21 mouse cellular contexts compared by ENCODE assay signal in the genomic region with DNA sequence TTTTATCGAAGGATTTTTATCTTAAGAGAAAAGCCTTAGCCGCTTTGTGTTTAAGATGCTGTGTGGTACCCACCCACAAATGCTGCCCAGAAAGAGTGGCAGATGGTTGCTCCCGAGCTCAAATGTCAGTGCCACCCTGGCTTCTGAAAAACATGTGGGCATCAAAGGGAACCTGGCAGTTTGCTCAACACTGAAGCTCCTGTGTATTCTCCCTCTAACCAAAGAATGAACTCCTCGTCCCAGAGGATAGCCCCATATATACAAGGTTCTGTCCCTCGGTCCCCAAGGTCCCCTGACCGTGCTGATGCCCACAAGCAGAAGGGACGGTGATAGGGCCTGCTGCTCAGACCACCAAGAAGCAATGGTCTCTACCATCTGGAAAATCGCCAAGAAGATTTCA.
DNase-seq lines count a peak whose midpoint lies in the region; ATAC-seq lines count a peak whose summit lies in the region.
"Had no signal": no experiment of that assay in that cellular context is flagged by ENCODE, and none has a peak within 500 bp of the region (broad histone marks: within the 10 kb centered on the region; RNA-seq: fewer than 3 reads in every experiment).

No protein-coding gene starts in this region.

- no peaks in the 10 kb centered on the region for H3K9me3 ChIP-seq in forebrain, embryonic 10.5 days
- H3K9me3 ChIP-seq in forebrain, embryonic 13.5 days (replicated peaks), result no peaks in the 10 kb centered on the region
- H3K9me3 ChIP-seq in midbrain, embryonic 13.5 days, result no peaks in the 10 kb centered on the region
- no peaks in the 10 kb centered on the region for H3K9me3 ChIP-seq in kidney, embryonic 15.5 days (replicated peaks)
- H3K9me3 ChIP-seq: forebrain, embryonic 12.5 days; heart, embryonic 12.5 days; neural tube, embryonic 15.5 days had no signal

- peaks cover 40% of the 10 kb centered on the region for H3K4me1 ChIP-seq in forebrain, embryonic 10.5 days
- H3K4me1 ChIP-seq in forebrain, embryonic 13.5 days, result no peaks in the 10 kb centered on the region
- H3K4me1 ChIP-seq in midbrain, embryonic 13.5 days (replicated peaks), result no peaks in the 10 kb centered on the region
- peaks cover 13% of the 10 kb centered on the region for H3K4me1 ChIP-seq in kidney, embryonic 15.5 days
- H3K4me1 ChIP-seq: forebrain, embryonic 12.5 days; neural tube, embryonic 15.5 days had no signal

- no peak for ATAC-seq in forebrain, embryonic 13.5 days
- no peak for ATAC-seq in midbrain, embryonic 13.5 days
- ATAC-seq in kidney, embryonic 15.5 days (replicated peaks; ENCODE audit: low FRiP score), result no peak

- H3K27ac ChIP-seq in forebrain, embryonic 10.5 days, result 0 out of 2 replicates have a peak overlapping the region, but pooled peaks have one; percentile 8
- no peak overlapping the region for H3K27ac ChIP-seq in forebrain, embryonic 13.5 days
- H3K27ac ChIP-seq in midbrain, embryonic 13.5 days, result no peak overlapping the region
- no peak overlapping the region for H3K27ac ChIP-seq in kidney, embryonic 15.5 days
- H3K27ac ChIP-seq: forebrain, embryonic 12.5 days; neural tube, embryonic 15.5 days had no signal

- H3K4me2 ChIP-seq in forebrain, embryonic 13.5 days, result no peak overlapping the region
- H3K4me2 ChIP-seq in midbrain, embryonic 13.5 days (replicated peaks), result no peak overlapping the region
- H3K4me2 ChIP-seq in kidney, embryonic 15.5 days, result no peak overlapping the region
- H3K4me2 ChIP-seq: forebrain, embryonic 12.5 days; heart, embryonic 12.5 days; neural tube, embryonic 15.5 days had no signal

- 80% methylated on average over 8 of the region's 8 CpGs for WGBS in forebrain, embryonic 10.5 days
- 72% methylated on average over 8 of the region's 8 CpGs for WGBS in forebrain, embryonic 13.5 days
- 74% methylated on average over 8 of the region's 8 CpGs for WGBS in midbrain, embryonic 13.5 days
- 83% methylated on average over 8 of the region's 8 CpGs for WGBS in kidney, embryonic 15.5 days

- DNase-seq in forebrain, embryonic 10.5 days (ENCODE audit: extremely low spot score, low spot score), result no peak
- DNase-seq in layer of hippocampus, adult 11-12 months (ENCODE audit: low spot score), result peak; percentile 16
- no peak for DNase-seq in layer of hippocampus, adult 9-10 months (ENCODE audit: low spot score)
- DNase-seq in cerebellum, adult 9-10 months, result peak; percentile 88
- peak; percentile 35 to 40 for DNase-seq in layer of hippocampus, adult 8-10 months (ENCODE audit: low spot score in 2 of 2)
- DNase-seq: adrenal gland, adult 2 months; heart, postnatal 14 days; kidney, adult 11 months; kidney, postnatal 10 days; liver; lung, postnatal 10 days; midbrain, embryonic 14.5 days; right cerebral cortex, postnatal 14 days; spleen, adult 18-20 months; thymus, postnatal 36 days had no signal

- H3K9ac ChIP-seq in forebrain, embryonic 13.5 days, result no peak overlapping the region
- no peak overlapping the region for H3K9ac ChIP-seq in midbrain, embryonic 13.5 days (replicated peaks)
- H3K9ac ChIP-seq in kidney, embryonic 15.5 days, result no peak overlapping the region
- H3K9ac ChIP-seq: forebrain, embryonic 12.5 days; heart, embryonic 12.5 days; neural tube, embryonic 15.5 days had no signal

- peaks cover 21% of the 10 kb centered on the region for H3K27me3 ChIP-seq in forebrain, embryonic 10.5 days (ENCODE audit: poor library complexity, severe bottlenecking)
- no peaks in the 10 kb centered on the region for H3K27me3 ChIP-seq in forebrain, embryonic 13.5 days
- H3K27me3 ChIP-seq in midbrain, embryonic 13.5 days, result no peaks in the 10 kb centered on the region
- no peaks in the 10 kb centered on the region for H3K27me3 ChIP-seq in kidney, embryonic 15.5 days
- H3K27me3 ChIP-seq: forebrain, embryonic 12.5 days; neural tube, embryonic 15.5 days had no signal

- no peak overlapping the region for H3K4me3 ChIP-seq in forebrain, embryonic 10.5 days
- no peak overlapping the region for H3K4me3 ChIP-seq in forebrain, embryonic 13.5 days
- no peak overlapping the region for H3K4me3 ChIP-seq in midbrain, embryonic 13.5 days (replicated peaks)
- no peak overlapping the region for H3K4me3 ChIP-seq in kidney, embryonic 15.5 days (replicated peaks)
- H3K4me3 ChIP-seq: forebrain, embryonic 12.5 days; heart, embryonic 12.5 days; neural tube, embryonic 15.5 days had no signal

- no peaks in the 10 kb centered on the region for H3K36me3 ChIP-seq in forebrain, embryonic 10.5 days (replicated peaks)
- no peaks in the 10 kb centered on the region for H3K36me3 ChIP-seq in forebrain, embryonic 13.5 days (ENCODE audit: poor library complexity, severe bottlenecking)
- no peaks in the 10 kb centered on the region for H3K36me3 ChIP-seq in midbrain, embryonic 13.5 days
- no peaks in the 10 kb centered on the region for H3K36me3 ChIP-seq in kidney, embryonic 15.5 days
- H3K36me3 ChIP-seq: forebrain, embryonic 12.5 days; heart, embryonic 12.5 days; neural tube, embryonic 15.5 days had no signal

Comparison
In these comparisons a context has a peak if more than half of its experiments do, and no peak if none do; other contexts are left out.
1. DNase-seq: peak in layer of hippocampus, adult 11-12 months (single experiment), cerebellum, adult 9-10 months (single experiment) and layer of hippocampus, adult 8-10 months (2 of 2); none in forebrain, embryonic 10.5 days (single experiment) and layer of hippocampus, adult 9-10 months (single experiment).